13 mouse cellular contexts compared by ENCODE assay signal in genomic region chr13:49344567-49344966, GRCm38 (mm10). TPM values are rescaled to one million over a fixed set of nuclear protein-coding genes. Genes with fewer than 3 reads are reported as not detected.
DNase-seq lines count a peak whose midpoint lies in the region; ATAC-seq and TF ChIP-seq lines count a peak whose summit lies in the region.
"Had no signal": no experiment of that assay in that cellular context is flagged by ENCODE, and none has a peak within 500 bp of the region (broad histone marks: within the 10 kb centered on the region; RNA-seq: fewer than 3 reads in every experiment).

No protein-coding gene starts in this region.

- H3K4me3 ChIP-seq in midbrain, embryonic 15.5 days: no peak overlapping the region
- no peak overlapping the region for H3K4me3 ChIP-seq in midbrain, postnatal 0 days (ENCODE audit: low read depth, low read length)
- no peak overlapping the region for H3K4me3 ChIP-seq in limb, embryonic 10.5 days
- H3K4me3 ChIP-seq in neural tube, embryonic 14.5 days (ENCODE audit: low read depth, low read length): no peak overlapping the region

- H3K27me3 ChIP-seq in midbrain, embryonic 15.5 days (replicated peaks): no peaks in the 10 kb centered on the region
- no peaks in the 10 kb centered on the region for H3K27me3 ChIP-seq in midbrain, postnatal 0 days (ENCODE audit: insufficient read depth, low read length)
- H3K27me3 ChIP-seq in limb, embryonic 10.5 days (ENCODE audit: low read depth, poor library complexity, severe bottlenecking): no peaks in the 10 kb centered on the region
- no peaks in the 10 kb centered on the region for H3K27me3 ChIP-seq in neural tube, embryonic 14.5 days (ENCODE audit: control insufficient read depth, insufficient read depth, low read length)
- H3K27me3 ChIP-seq: Patski had no signal

- DNase-seq in heart, adult 11 months: peak; percentile 93
- DNase-seq in heart, adult 8-10 months (ENCODE audit: low spot score): no peak
- DNase-seq in midbrain, postnatal 0 days (ENCODE audit: low spot score): no peak
- DNase-seq in limb, embryonic 10.5 days (ENCODE audit: low spot score): peak; percentile 26
- no peak for DNase-seq in right cerebral cortex, adult 2 months (ENCODE audit: low spot score in 2 of 2)
- DNase-seq in kidney, postnatal 36 days: no peak
- DNase-seq: adrenal gland, postnatal 10 days; cerebellum, adult 8-10 months; kidney, adult 8-10 months; midbrain, embryonic 14.5 days had no signal

- peaks cover 47% of the 10 kb centered on the region for H3K4me1 ChIP-seq in midbrain, embryonic 15.5 days
- peaks cover 16% of the 10 kb centered on the region; the same call in 1 of the 2 replicates for H3K4me1 ChIP-seq in midbrain, postnatal 0 days (ENCODE audit: insufficient read depth, low read length)
- peaks cover 45% of the 10 kb centered on the region for H3K4me1 ChIP-seq in limb, embryonic 10.5 days
- peaks cover 36% of the 10 kb centered on the region for H3K4me1 ChIP-seq in neural tube, embryonic 14.5 days (ENCODE audit: control insufficient read depth, insufficient read depth, low read length)

- no peak for ATAC-seq in midbrain, embryonic 15.5 days (replicated peaks)
- no peak for ATAC-seq in midbrain, postnatal 0 days (ENCODE audit: low FRiP score)
- ATAC-seq in neural tube, embryonic 14.5 days (ENCODE audit: low read depth): no peak
- ATAC-seq: Patski had no signal

- no peaks in the 10 kb centered on the region for H3K9me3 ChIP-seq in midbrain, embryonic 15.5 days
- H3K9me3 ChIP-seq in midbrain, postnatal 0 days (ENCODE audit: low read length): no peaks in the 10 kb centered on the region
- no peaks in the 10 kb centered on the region for H3K9me3 ChIP-seq in limb, embryonic 10.5 days (replicated peaks)
- H3K9me3 ChIP-seq in neural tube, embryonic 14.5 days (ENCODE audit: control insufficient read depth, low read length): no peaks in the 10 kb centered on the region

- no peaks in the 10 kb centered on the region for H3K36me3 ChIP-seq in midbrain, embryonic 15.5 days (replicated peaks)
- no peaks in the 10 kb centered on the region for H3K36me3 ChIP-seq in midbrain, postnatal 0 days (ENCODE audit: insufficient read depth, low read length)
- no peaks in the 10 kb centered on the region; the same call in 1 of the 2 replicates for H3K36me3 ChIP-seq in limb, embryonic 10.5 days
- no peaks in the 10 kb centered on the region for H3K36me3 ChIP-seq in neural tube, embryonic 14.5 days (ENCODE audit: control insufficient read depth, insufficient read depth, low read length)

- H3K9ac ChIP-seq in midbrain, embryonic 15.5 days: peak overlapping the region; percentile 7; the same call in 1 of the 2 replicates
- no peak overlapping the region for H3K9ac ChIP-seq in midbrain, postnatal 0 days (replicated peaks; ENCODE audit: low read length, poor library complexity, severe bottlenecking)
- H3K9ac ChIP-seq in neural tube, embryonic 14.5 days (replicated peaks; ENCODE audit: low read depth, low read length): no peak overlapping the region

- H3K27ac ChIP-seq in midbrain, embryonic 15.5 days: no peak overlapping the region
- H3K27ac ChIP-seq in midbrain, postnatal 0 days (ENCODE audit: low read depth, low read length): no peak overlapping the region
- no peak overlapping the region for H3K27ac ChIP-seq in limb, embryonic 10.5 days
- H3K27ac ChIP-seq in neural tube, embryonic 14.5 days (ENCODE audit: low read depth, low read length): no peak overlapping the region

- 87% methylated on average over 8 of the region's 8 CpGs for WGBS in midbrain, embryonic 15.5 days
- 88% methylated on average over 8 of the region's 8 CpGs for WGBS in midbrain, postnatal 0 days
- WGBS in limb, embryonic 10.5 days: 89% methylated on average over 8 of the region's 8 CpGs
- 86% methylated on average over 8 of the region's 8 CpGs for WGBS in neural tube, embryonic 14.5 days

- no peak overlapping the region for H3K4me2 ChIP-seq in midbrain, embryonic 15.5 days
- no peak overlapping the region for H3K4me2 ChIP-seq in midbrain, postnatal 0 days (ENCODE audit: low read depth, low read length, poor library complexity, severe bottlenecking)
- H3K4me2 ChIP-seq in neural tube, embryonic 14.5 days (ENCODE audit: low read depth, low read length): peak overlapping the region; percentile 93; the same call in 1 of the 2 replicates

- TF ChIP-seq CTCF in midbrain, postnatal 0 days (IDR thresholded peaks at IDR 0.05): no peak

RNA-seq across cellular contexts. Expression of gene Bicd2, which starts 3.2 kb away (rescaled TPM):
- total RNA-seq in heart, adult 8-10 months (2022): 10 to 100 TPM; 67.9 to 79.2 (median 73.3) TPM
- 28.3 and 29.2 TPM in 2 replicates for polyA plus RNA-seq in midbrain, embryonic 15.5 days (2015; fragmentation: Nextera tagmentation; extraction: Ambion mirVana)
- total RNA-seq in midbrain, postnatal 0 days (2014; rRNA removed): 49.3 and 50.4 TPM in 2 replicates
- 24.0 and 24.1 TPM in 2 replicates for polyA plus RNA-seq in midbrain, postnatal 0 days (2015; fragmentation: Nextera tagmentation; extraction: Ambion mirVana)
- 27.0 and 31.2 TPM in 2 replicates for polyA plus RNA-seq in limb, embryonic 10.5 days (2016; fragmentation: Nextera tagmentation; extraction: Ambion mirVana)
- polyA plus RNA-seq in neural tube, embryonic 14.5 days (2014; fragmentation: Nextera tagmentation; extraction: Ambion mirVana): 27.6 and 38.6 TPM in 2 replicates

RNA-seq across cellular contexts. Expression of gene Fgd3, which starts 24.5 kb away (rescaled TPM):
- total RNA-seq in heart, adult 8-10 months (2022): 1 to 10 TPM; 1.2 to 2.4 (median 1.7) TPM
- 3.1 TPM in 2 replicates for polyA plus RNA-seq in midbrain, embryonic 15.5 days (2015; fragmentation: Nextera tagmentation; extraction: Ambion mirVana)
- total RNA-seq in midbrain, postnatal 0 days (2014; rRNA removed): 9.3 and 12.0 TPM in 2 replicates
- 2.1 and 2.4 TPM in 2 replicates for polyA plus RNA-seq in midbrain, postnatal 0 days (2015; fragmentation: Nextera tagmentation; extraction: Ambion mirVana)
- polyA plus RNA-seq in limb, embryonic 10.5 days (2016; fragmentation: Nextera tagmentation; extraction: Ambion mirVana): 0.62 and 0.83 TPM in 2 replicates
- polyA plus RNA-seq in neural tube, embryonic 14.5 days (2014; fragmentation: Nextera tagmentation; extraction: Ambion mirVana): 2.2 and 2.4 TPM in 2 replicates

Comparison
In these comparisons a context has a peak if more than half of its experiments do, and no peak if none do; other contexts are left out.
1. DNase-seq: peak in heart, adult 11 months (single experiment) and limb, embryonic 10.5 days (single experiment); none in heart, adult 8-10 months (single experiment), midbrain, postnatal 0 days (single experiment), right cerebral cortex, adult 2 months (0 of 2) and kidney, postnatal 36 days (0 of 2).